Mouse (Mus musculus) thymus, postnatal 0 days (tissue): ENCODE results near the gene Casq1. TPM values are rescaled to one million over a fixed set of nuclear protein-coding genes. Genes with fewer than 3 reads are reported as not detected.
"Not testable (repeated sequence)": the region's sequence is repeated elsewhere in the genome, so short reads cannot be mapped to it uniquely, and the experiment has no call there.

Experiments
- DNase-seq: peaks from one replicate; pipeline ENCODE4 v3.0.0-alpha.2; 2015; ENCODE audit warnings: low spot score
- polyA plus RNA-seq: library from polyadenylated mRNA; unstranded; fragments of >200 nt; fragmentation: Nextera tagmentation; extraction: Ambion mirVana; gene quantifications from 2 replicates; pipeline ENCODE4 v1.2.1, GENCODE M21; 2015

Gene Casq1
- 1.4 and 2.0 TPM in 2 replicates for polyA plus RNA-seq

GRCm38 (mm10) chr1:172219451-172220406 is at the start of gene Casq1:
Gene Casq1, minus strand, starts transcription at chr1:172219868.
- DNase-seq: no peak

- DNase-seq: no peak
Measured at GRCm38 (mm10) chr1:172261477-172262078, 41.9 kb upstream of the Casq1 start, which contains the start of gene Igsf8. Gene Igsf8, plus strand, starts transcription at chr1:172261641.

- DNase-seq: no peak
Measured at GRCm38 (mm10) chr1:172258314-172258713, 38.6 kb upstream of the Casq1 start, which contains the start of gene Atp1a4. Gene Atp1a4, minus strand, starts transcription at chr1:172258414.

- DNase-seq: peak; percentile 67
Measured at GRCm38 (mm10) chr1:172247679-172248078, 28.0 kb upstream of the Casq1 start.

GRCm38 (mm10) chr1:172247216-172247615 is 27.5 kb upstream of the Casq1 start:
- no peak for DNase-seq

- DNase-seq: not testable (repeated sequence)
Measured at GRCm38 (mm10) chr1:172244645-172245044, 25.0 kb upstream of the Casq1 start.

- DNase-seq: no peak
Measured at GRCm38 (mm10) chr1:172243547-172244205, 24.0 kb upstream of the Casq1 start.

- DNase-seq: no peak
Measured at GRCm38 (mm10) chr1:172242401-172242800, 22.7 kb upstream of the Casq1 start.

- no peak for DNase-seq
Measured at GRCm38 (mm10) chr1:172240945-172241708, 21.5 kb upstream of the Casq1 start.

GRCm38 (mm10) chr1:172229215-172229614 is 9.5 kb upstream of the Casq1 start:
- no peak for DNase-seq

GRCm38 (mm10) chr1:172228209-172228608 is 8.5 kb upstream of the Casq1 start:
- no peak for DNase-seq

- DNase-seq: no peak
Measured at GRCm38 (mm10) chr1:172221297-172222063, 1.8 kb upstream of the Casq1 start.

GRCm38 (mm10) chr1:172220414-172220813 is 746 bp upstream of the Casq1 start:
- no peak for DNase-seq

- DNase-seq: no peak
Measured at GRCm38 (mm10) chr1:172218164-172218910, 1.3 kb downstream of the Casq1 start.

GRCm38 (mm10) chr1:172217148-172217547 is 2.5 kb downstream of the Casq1 start:
- DNase-seq: peak; percentile 88

GRCm38 (mm10) chr1:172214748-172215147 is 4.9 kb downstream of the Casq1 start:
- DNase-seq: no peak

- no peak for DNase-seq
Measured at GRCm38 (mm10) chr1:172213771-172214170, 5.9 kb downstream of the Casq1 start.

GRCm38 (mm10) chr1:172212776-172213175 is 6.9 kb downstream of the Casq1 start:
- DNase-seq: no peak

GRCm38 (mm10) chr1:172207111-172207584 is 12.5 kb downstream of the Casq1 start:
- no peak for DNase-seq
